Mouse (Mus musculus) gastrocnemius, postnatal 36 days (tissue): ENCODE measurements around the gene Gm11634. TPM values are rescaled to one million over a fixed set of nuclear protein-coding genes. Genes with fewer than 3 reads are reported as not detected.
"Not testable (repeated sequence)": the region's sequence is repeated elsewhere in the genome, so short reads cannot be mapped to it uniquely, and the experiment has no call there.

Source experiments
- DNase-seq, 2 experiments: peaks; one replicate each; pipeline ENCODE4 v3.0.0; 2022
- intact Hi-C: fragments of 180-260 bp; cut with DNase I; formaldehyde crosslinking; loops from one replicate; pipeline ENCODE4 v1.15.1; 2025
- long read RNA-seq, 2 experiments: library from polyadenylated mRNA; stranded (forward); transcript quantifications; one replicate each; pipeline ENCODE4 v2.0.0; 2021
- total RNA-seq, 2 experiments: library from RNA; stranded (reverse); gene quantifications; 2 replicates each; pipeline ENCODE4 v1.2.3; 2021

Gm11634 gene
- not detected for total RNA-seq
- long read RNA-seq, experiment 1, partial matches to known transcripts = 0 of 1 reads
- long read RNA-seq, experiment 1, other reads (novel, unspliced or antisense) = 1 of 1 reads
- long read RNA-seq, experiment 2 = 0 reads

- DNase-seq = no peak
- intact Hi-C loops = no loop called here
Observed at GRCm38 (mm10) chr11:101599156-101599555, at the start of gene Gm11634. TSS of gene Gm11634 (minus strand) at chr11:101599256.

DNA sequence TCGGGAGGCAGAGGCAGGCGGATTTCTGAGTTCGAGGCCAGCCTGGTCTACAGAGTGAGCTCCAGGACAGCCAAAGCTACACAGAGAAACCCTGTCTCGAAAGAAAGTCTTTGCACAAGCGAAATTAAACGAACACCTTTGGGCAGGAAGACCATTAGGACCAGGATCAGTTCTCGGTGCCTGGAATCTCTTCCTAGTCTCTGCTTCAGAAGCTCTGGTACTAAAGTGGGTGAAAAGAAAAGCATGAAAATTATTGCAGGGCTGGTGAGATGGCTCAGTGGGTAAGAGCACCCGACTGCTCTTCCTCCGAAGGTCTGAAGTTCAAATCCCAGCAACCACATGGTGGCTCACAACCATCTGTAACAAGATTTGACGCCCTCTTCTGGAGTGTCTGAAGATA lies 48.0 kb upstream of the Gm11634 start:
- DNase-seq, intact Hi-C loops: not testable (repeated sequence)

GRCm38 (mm10) chr11:101646283-101646794 lies 47.3 kb upstream of the Gm11634 start:
- DNase-seq, intact Hi-C loops: not testable (repeated sequence)

- DNase-seq = peak; percentile 39 to 62
- intact Hi-C loops = not testable (repeated sequence)
Observed at GRCm38 (mm10) chr11:101645411-101646282, 46.6 kb upstream of the Gm11634 start.

- DNase-seq, intact Hi-C loops: not testable (repeated sequence)
Observed at GRCm38 (mm10) chr11:101645043-101645410, 46.0 kb upstream of the Gm11634 start.

- intact Hi-C loops = no loop called here
- DNase-seq = no peak
Observed at GRCm38 (mm10) chr11:101644591-101644990, 45.5 kb upstream of the Gm11634 start.

DNA sequence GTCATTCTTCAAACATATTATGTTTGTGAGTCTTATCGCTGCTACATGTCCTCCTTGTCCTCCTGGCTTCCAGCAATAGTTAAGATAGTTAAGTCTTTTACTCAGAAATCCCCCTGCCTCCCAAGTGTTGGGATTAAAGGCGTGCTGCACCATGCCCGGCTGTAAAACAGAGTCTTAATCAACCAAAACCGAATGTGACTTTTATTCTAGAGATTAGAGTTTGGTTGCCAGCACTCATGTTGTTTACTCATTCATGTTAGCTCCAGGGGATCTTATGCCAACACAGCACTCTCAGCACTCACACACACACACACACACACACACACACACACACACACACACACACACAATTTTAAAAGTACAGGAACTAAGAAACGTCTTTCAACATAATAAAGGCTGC lies 43.9 kb upstream of the Gm11634 start:
- DNase-seq = no peak
- intact Hi-C loops = no loop called here

DNA sequence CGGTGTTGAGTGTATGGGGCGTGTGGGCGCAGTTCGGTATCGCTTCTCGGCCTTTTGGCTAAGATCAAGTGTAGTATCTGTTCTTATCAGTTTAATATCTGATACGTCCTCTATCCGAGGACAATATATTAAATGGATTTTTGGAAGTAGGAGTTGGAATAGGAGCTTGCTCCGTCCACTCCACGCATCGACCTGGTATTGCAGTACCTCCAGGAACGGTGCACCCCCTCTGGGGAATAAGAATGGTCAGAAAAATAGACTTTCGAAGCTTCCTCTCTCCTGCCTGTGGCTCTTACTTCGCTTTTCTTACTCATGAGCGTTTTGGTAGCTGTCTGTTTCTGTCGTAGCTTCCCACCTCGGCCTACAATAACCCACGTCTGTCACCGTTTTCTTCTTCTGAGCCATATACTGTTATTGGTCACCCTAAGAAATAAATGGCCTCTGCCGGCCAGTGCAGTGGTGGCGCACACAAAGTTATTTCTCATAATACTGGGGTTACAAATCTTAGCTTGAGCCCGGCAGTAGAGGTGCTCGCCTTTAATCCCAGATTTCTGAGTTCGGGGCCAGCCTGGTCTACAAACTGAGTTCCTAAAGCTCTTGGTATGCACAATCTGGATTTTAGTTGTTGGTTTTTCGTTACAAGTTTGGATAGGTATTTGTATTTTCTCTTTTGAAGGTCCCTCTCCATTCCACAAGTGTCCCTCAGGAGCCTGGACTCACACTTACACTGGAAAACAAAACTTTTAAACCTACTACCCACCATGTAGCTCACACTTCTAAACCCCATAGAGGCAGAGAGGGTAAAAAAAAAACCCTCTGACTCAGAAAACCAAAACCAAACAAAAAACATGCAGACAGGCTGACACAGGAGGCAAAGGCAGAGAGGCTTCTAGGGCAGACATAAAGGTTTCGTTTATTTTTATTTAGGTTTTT lies 42.9 kb upstream of the Gm11634 start:
- DNase-seq, intact Hi-C loops: not testable (repeated sequence)

GRCm38 (mm10) chr11:101640857-101641709 lies 42.0 kb upstream of the Gm11634 start:
- DNase-seq = peak; percentile 73 to 74
- intact Hi-C loops = not testable (repeated sequence)

GRCm38 (mm10) chr11:101639761-101640160 lies 40.7 kb upstream of the Gm11634 start:
- DNase-seq = no peak
- intact Hi-C loops = no loop called here

GRCm38 (mm10) chr11:101635660-101636059 lies 36.6 kb upstream of the Gm11634 start:
- intact Hi-C loops = no loop called here
- DNase-seq = no peak

DNA sequence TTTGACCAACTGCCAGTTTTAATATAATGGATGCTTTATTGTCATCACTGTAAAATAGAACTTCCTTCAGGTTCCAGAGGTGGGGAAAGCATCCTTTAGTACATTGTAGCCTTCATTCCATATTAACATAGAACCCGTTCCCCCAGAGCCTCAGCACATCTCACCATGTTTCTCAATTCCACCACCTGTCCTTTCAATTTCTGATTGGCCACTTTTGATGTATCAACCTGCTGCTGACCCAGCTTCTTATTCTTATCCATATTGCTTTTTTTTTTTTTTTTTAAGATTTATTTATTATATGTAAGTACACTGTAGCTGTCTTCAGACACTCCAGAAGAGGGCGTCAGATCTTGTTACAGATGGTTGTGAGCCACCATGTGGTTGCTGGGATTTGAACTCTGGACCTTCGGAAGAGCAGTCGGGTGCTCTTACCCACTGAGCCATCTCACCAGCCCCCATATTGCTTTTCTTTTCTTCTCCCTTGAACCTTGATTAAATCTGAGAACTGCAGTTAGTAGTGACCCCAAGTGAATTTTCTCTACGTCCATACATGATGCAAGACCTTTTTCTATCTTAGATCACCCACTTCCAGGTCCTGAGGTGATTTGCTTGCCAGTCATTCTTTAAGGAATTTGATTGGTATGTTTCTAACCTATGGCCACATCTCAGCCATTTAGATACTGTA lies 29.8 kb upstream of the Gm11634 start:
- intact Hi-C loops, DNase-seq: not testable (repeated sequence)

DNA sequence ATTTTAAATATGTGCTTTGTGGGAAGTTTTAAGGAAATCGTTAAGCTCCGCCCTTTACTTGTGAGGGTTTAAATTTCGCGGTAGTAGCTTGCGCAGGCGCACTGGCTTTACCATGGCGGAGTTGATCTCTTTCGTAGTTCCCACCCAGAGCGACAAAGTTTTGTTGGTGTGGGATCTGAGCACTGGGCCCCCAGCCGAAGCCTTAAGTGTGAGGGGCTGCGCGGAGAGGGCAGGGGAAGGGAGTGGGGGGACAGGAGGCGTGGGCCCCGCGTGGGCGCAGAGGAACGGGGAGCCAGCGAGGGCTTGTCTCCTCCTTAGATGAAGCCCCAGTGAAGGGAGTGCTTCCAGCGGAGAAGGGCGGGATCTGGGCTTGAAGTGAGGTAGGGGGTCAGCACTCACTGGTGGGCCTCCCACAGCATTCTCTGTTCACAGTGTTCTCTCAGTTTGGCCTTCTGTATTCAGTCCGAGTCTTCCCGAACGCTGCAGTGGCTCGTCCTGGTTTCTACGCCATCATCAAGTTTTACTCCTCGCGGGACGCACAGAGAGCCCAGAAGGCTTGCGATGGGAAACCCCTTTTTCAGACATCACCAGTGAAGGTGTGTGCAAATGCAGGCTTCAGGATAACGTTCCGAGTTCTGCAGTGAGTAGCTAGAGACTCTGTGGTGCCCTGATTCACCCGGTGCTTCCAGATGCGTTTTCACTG lies 29.0 kb upstream of the Gm11634 start:
- intact Hi-C loops = no loop called here
- peak; percentile 80 to 81 for DNase-seq

GRCm38 (mm10) chr11:101626995-101627856 lies 28.2 kb upstream of the Gm11634 start, which contains the start of gene Rdm1:
TSS of gene Rdm1 (plus strand) at chr11:101627195.
- intact Hi-C loops = no loop called here
- peak; percentile 68 to 75 for DNase-seq

DNA sequence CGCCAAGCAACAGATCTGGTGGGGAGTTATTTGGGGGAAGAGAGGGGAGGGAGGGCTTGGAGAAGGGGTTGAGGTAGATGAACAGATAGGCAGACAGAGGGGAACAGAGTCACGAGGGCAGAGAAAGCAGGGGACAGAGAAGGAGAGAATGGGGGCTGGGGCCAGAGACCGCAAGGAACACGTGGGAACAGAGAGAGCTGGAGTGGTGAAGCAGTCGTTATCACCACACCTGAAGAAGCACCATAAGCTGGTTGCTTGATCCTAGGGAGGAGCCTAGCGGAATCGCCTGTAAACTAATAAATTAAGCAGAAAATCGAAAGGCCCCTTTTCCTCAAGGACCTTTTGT lies 27.6 kb upstream of the Gm11634 start:
- DNase-seq = no peak
- intact Hi-C loops = no loop called here

- DNase-seq, intact Hi-C loops: not testable (repeated sequence)
Observed at GRCm38 (mm10) chr11:101620022-101620655, 21.1 kb upstream of the Gm11634 start.

DNA sequence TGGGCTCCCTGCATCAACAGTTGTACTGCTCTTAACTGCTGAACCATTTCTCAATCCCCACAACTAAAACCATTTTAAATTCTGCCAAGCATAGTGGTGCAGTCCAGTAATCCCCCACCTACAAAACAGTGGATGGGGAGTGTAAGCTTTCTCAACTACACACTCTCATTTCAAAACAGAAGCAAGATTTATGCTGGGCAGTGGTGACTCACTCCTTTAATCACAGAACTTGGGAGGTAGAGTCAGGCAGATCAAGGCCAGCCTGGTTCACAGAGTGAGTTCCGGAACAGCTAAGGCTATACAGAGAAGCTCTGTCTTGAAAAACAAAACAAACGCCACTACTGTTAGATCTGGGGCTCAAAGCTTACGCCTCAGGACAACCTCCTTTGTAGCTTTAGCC lies 19.5 kb upstream of the Gm11634 start:
- intact Hi-C loops = no loop called here
- DNase-seq = no peak
